Mouse (Mus musculus) C2C12 (cell line): ENCODE data around the gene Psenen. TPM values are rescaled to one million over a fixed set of nuclear protein-coding genes. Genes with fewer than 3 reads are reported as not detected.

Experiments
- H3K27me3 ChIP-seq: one replicate; pipeline ENCODE4 v1.6.1; 2011; ENCODE audit not compliant: control insufficient read depth, insufficient read depth, insufficient read length
- H3K36me3 ChIP-seq: one replicate; pipeline ENCODE4 v1.6.1; 2011; ENCODE audit not compliant: control insufficient read depth, insufficient read depth
- H3K4me3 ChIP-seq: one replicate; pipeline ENCODE4 v1.5.1; 2011; ENCODE audit warnings: mild to moderate bottlenecking, control low read depth; ENCODE audit not compliant: poor library complexity, insufficient read depth, severe bottlenecking
- H3K79me2 ChIP-seq: one replicate; pipeline ENCODE4 v1.6.1; 2011; ENCODE audit not compliant: control insufficient read depth, insufficient read depth
- H3K79me3 ChIP-seq: one replicate; pipeline ENCODE4 v1.6.1; 2011; ENCODE audit warnings: low read depth, control low read depth
- H3ac ChIP-seq: one replicate; pipeline ENCODE3; 2011; ENCODE audit warnings: low read depth; ENCODE audit not compliant: control insufficient read depth, insufficient read length
- CEBPB ChIP-seq: IDR thresholded peaks from one replicate; pipeline ENCODE4 v1.6.1; 2011; ENCODE audit warnings: low read depth, mild to moderate bottlenecking, control low read depth, moderate library complexity
- CTCF ChIP-seq: IDR thresholded peaks from one replicate; pipeline ENCODE4 v1.5.1; 2011; ENCODE audit not compliant: control insufficient read depth, insufficient read depth, insufficient read length
- FOSL1 ChIP-seq: IDR thresholded peaks from one replicate; pipeline ENCODE4 v1.8.0; 2011; ENCODE audit warnings: mild to moderate bottlenecking, low read length; ENCODE audit not compliant: poor library complexity, insufficient read depth, severe bottlenecking
- MAX ChIP-seq: IDR thresholded peaks from one replicate; pipeline ENCODE4 v1.6.1; 2011; ENCODE audit warnings: mild to moderate bottlenecking, control low read depth
- MYOD1 ChIP-seq: IDR thresholded peaks from one replicate; pipeline ENCODE4 v1.6.1; 2011; ENCODE audit warnings: low read depth; ENCODE audit not compliant: control insufficient read depth, insufficient read length
- MYOG ChIP-seq: IDR thresholded peaks from one replicate; pipeline ENCODE4 v1.6.1; 2011; ENCODE audit not compliant: control insufficient read depth, insufficient read length; ENCODE audit errors: extremely low read depth
- USF1 ChIP-seq: IDR thresholded peaks from one replicate; pipeline ENCODE4 v1.6.1; 2011; ENCODE audit warnings: low read depth, mild to moderate bottlenecking, control low read depth, moderate library complexity
- polyA plus RNA-seq: library from polyadenylated mRNA; unstranded; fragments of >200 nt; fragmentation: generic; extraction: Trizol; gene quantifications from one replicate; pipeline ENCODE4 v1.2.1, GENCODE M21; 2012; ENCODE audit warnings: missing spikeins

Gene Psenen
- polyA plus RNA-seq, 1 experiment: 173 TPM

DNA sequence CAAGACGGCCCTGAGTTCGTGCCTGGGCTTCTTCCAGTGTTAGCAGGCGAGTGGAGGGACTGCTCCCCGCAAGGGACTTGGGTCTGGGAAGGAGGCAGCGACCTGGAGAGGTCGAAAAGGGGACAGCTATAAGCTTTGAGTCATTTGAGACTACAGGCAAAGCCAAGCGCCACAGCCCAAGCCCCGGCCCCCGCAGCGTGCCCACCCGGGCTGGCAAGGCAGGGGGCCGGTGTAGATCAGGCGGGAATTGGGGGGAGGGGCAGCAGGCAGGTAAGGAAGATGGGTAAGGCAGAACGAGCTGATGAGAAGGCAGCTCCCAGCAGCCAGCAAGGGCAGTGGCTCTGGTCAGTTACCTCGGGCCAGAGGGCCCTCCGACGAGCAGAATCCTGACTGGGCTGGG, 37.0 kb downstream of the Psenen start:
- H3K36me3 ChIP-seq: no peaks in the 10 kb centered on the region
- TF ChIP-seq CTCF (no peak), FOSL1 (no peak), USF1 (no peak), MYOG (no peak), MAX (no peak), CEBPB (no peak), MYOD1 (no peak)
- H3K27me3 ChIP-seq: no peaks in the 10 kb centered on the region
- no peak overlapping the region for H3ac ChIP-seq
- no peak overlapping the region for H3K4me3 ChIP-seq
- H3K79me3 ChIP-seq: no peaks in the 10 kb centered on the region
- H3K79me2 ChIP-seq: no peaks in the 10 kb centered on the region

DNA sequence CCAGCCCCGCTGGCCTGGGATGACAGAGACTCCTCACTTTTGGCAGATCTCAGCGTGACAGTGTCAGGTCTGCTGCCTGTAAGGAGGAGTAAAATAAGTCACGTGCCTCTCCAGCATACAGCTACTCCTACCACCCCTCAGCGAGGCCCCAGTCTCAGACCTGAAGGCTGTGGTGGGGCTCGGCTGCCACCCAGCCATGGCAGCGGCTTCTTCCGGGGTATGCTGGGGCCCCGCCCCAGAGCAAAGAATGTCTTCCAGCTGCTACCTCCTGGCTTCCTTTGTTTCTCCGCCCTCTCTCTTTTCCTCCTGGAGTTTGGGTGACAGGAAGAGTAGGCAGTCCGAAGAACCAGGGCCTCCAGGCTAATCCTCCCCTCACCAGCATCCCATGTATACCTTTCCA, 37.5 kb downstream of the Psenen start:
- TF ChIP-seq MYOD1: no peak
- TF ChIP-seq CEBPB: no peak
- TF ChIP-seq CTCF: no peak
- TF ChIP-seq FOSL1: no peak
- no peak for TF ChIP-seq MAX
- no peak for TF ChIP-seq MYOG
- TF ChIP-seq USF1: no peak
- no peaks in the 10 kb centered on the region for H3K36me3 ChIP-seq
- no peaks in the 10 kb centered on the region for H3K27me3 ChIP-seq
- no peak overlapping the region for H3K4me3 ChIP-seq
- no peaks in the 10 kb centered on the region for H3K79me3 ChIP-seq
- H3ac ChIP-seq: no peak overlapping the region
- no peaks in the 10 kb centered on the region for H3K79me2 ChIP-seq

DNA sequence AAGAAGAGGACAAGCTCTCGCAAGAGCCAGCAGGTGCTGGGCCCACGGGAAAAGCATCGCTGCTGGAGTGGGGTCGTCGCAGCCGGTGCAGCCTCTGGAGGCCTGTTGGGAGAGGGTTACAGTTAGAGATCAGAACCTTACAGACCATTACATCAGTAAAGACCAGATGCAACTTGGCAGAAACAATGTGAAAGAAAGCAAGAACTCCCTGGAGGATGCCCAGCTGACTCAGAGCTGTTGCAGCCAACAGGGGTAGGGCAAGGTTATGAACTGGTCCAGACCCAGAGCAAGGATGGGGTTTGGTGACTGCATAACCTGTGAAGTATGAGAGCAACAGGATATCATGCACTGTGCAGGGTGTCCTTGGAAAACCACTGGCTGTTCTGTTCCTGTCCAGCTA, 38.9 kb downstream of the Psenen start:
- Histone ChIP-seq H3K79me2 (no peaks in the 10 kb centered on the region), H3K27me3 (no peaks in the 10 kb centered on the region), H3K79me3 (no peaks in the 10 kb centered on the region), H3ac (no peak overlapping the region), H3K36me3 (no peaks in the 10 kb centered on the region), H3K4me3 (no peak overlapping the region)
- TF ChIP-seq MAX (no peak), CEBPB (no peak), MYOD1 (no peak), CTCF (no peak), USF1 (no peak)

DNA sequence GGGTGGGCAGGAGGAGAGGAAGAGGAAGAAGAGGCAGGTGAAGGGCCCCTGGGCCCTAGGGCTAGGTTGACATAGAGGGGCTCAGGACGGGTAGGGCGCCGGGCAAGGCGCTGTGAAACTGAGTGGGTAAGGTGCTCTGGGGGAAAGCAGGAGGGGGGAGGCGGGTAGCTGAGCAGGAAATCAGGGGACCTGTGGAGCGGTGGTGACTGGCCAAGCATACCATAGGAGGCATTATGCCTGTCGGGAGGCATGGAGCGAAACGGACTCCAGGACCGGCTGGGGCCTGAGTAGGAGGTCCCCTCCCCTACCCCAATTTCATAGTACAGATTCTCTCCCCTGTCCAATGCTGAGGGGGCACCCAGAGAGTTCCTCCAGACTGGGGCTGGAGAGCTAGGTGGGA, 40.6 kb downstream of the Psenen start:
- Histone ChIP-seq H3K27me3 (no peaks in the 10 kb centered on the region), H3K79me2 (no peaks in the 10 kb centered on the region), H3K4me3 (no peak overlapping the region), H3ac (no peak overlapping the region), H3K36me3 (no peaks in the 10 kb centered on the region), H3K79me3 (no peaks in the 10 kb centered on the region)
- TF ChIP-seq CEBPB: no peak
- TF ChIP-seq MYOD1: no peak
- no peak for TF ChIP-seq MYOG
- no peak for TF ChIP-seq MAX
- TF ChIP-seq USF1: no peak
- TF ChIP-seq FOSL1: no peak
- TF ChIP-seq CTCF: no peak

DNA sequence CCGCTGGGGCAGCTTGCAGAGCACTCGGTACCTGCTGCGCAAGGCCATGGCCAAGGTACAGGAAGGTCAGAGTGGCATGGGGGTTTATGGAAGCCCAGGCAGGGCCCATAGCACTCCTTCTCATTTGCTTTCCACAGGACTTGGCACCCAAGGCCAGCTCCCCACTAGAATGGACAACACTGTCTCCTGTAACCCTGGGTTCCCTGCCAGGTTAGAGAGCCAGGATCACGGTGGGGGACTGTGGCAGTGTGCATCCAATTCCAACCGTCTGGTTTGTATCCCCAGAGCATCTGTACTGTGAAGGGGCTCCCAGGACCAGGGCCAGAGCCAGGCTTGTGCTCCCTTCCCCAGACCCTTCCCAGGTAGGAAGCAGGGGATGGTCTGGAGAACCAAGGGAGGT, 42.6 kb downstream of the Psenen start:
- H3K79me2 ChIP-seq: no peaks in the 10 kb centered on the region
- TF ChIP-seq CTCF (no peak), FOSL1 (no peak), USF1 (no peak)
- no peak overlapping the region for H3K4me3 ChIP-seq
- no peaks in the 10 kb centered on the region for H3K36me3 ChIP-seq
- no peaks in the 10 kb centered on the region for H3K79me3 ChIP-seq
- peaks cover 1% of the 10 kb centered on the region for H3K27me3 ChIP-seq
- H3ac ChIP-seq: no peak overlapping the region

DNA sequence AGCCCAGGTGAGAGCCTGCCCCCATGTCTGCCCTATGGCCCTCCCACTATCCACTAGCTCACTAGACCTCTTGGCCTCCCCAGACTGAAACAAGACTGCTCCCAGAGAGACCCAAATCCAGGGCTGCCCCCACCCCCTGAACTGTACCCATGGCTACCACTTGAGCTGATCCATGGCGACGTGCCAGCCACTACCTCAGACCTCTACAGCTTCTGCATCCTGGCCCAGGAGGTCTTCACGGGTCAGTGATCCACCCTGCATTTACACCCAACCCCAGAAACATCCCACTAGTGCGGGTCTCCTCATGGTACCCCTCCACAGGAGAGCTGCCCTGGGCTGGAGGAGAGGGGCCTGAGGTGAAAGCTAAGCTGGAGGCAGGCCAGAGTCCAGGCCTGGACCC, 43.0 kb downstream of the Psenen start:
- Histone ChIP-seq H3K36me3 (no peaks in the 10 kb centered on the region), H3K79me3 (no peaks in the 10 kb centered on the region), H3K4me3 (no peak overlapping the region), H3K79me2 (no peaks in the 10 kb centered on the region), H3ac (no peak overlapping the region), H3K27me3 (peaks cover 5% of the 10 kb centered on the region)
- TF ChIP-seq CEBPB (no peak), FOSL1 (no peak), MAX (no peak), USF1 (no peak), MYOG (no peak), CTCF (no peak), MYOD1 (no peak)
